Mouse (Mus musculus) liver, postnatal 0 days (tissue): ENCODE results near the gene Gm20388.

Experiments used
- CTCF ChIP-seq: sonication (generic); IDR thresholded peaks from 2 replicates; pipeline ENCODE4 v1.5.1; 2016; ENCODE audit warnings: antibody characterized with exemption, low read depth
- EP300 ChIP-seq: IDR thresholded peaks from 2 replicates; pipeline ENCODE4 v1.6.1; 2016; ENCODE audit warnings: antibody characterized with exemption, low read depth, mild to moderate bottlenecking

GRCm38 (mm10) chr8:120110966-120111365, 200.3 kb downstream of the Gm20388 start:
- TF ChIP-seq CTCF (no peak), EP300 (no peak)
